Mouse (Mus musculus) hindbrain, embryonic 13.5 days (tissue): ENCODE measurements around the gene Hspb3. TPM values are rescaled to one million over a fixed set of nuclear protein-coding genes. Genes with fewer than 3 reads are reported as not detected.

ENCODE experiments used
- ATAC-seq: fragments of 200-750 bp; cut with Nextera tagmentation; 2 replicates; pipeline ENCODE4 v1.8.0; 2017; ENCODE audit warnings: moderate TSS enrichment; ENCODE audit not compliant: low FRiP score
- H3K27ac ChIP-seq: fragments of 300-500 bp; sonication (generic); 2 replicates; pipeline ENCODE4 v1.5.1; 2015; ENCODE audit warnings: inconsistent platforms, mild to moderate bottlenecking, moderate library complexity
- H3K27me3 ChIP-seq: fragments of 300-500 bp; sonication (generic); 2 replicates; pipeline ENCODE4 v1.6.1; 2015; ENCODE audit warnings: mild to moderate bottlenecking, inconsistent platforms
- H3K36me3 ChIP-seq: fragments of 300-500 bp; sonication (generic); 2 replicates; pipeline ENCODE4 v1.6.1; 2015; ENCODE audit warnings: mild to moderate bottlenecking, inconsistent platforms
- H3K4me1 ChIP-seq: fragments of 300-500 bp; sonication (generic); replicated peaks from 2 replicates; pipeline ENCODE4 v1.6.1; 2015; ENCODE audit warnings: inconsistent platforms
- H3K4me2 ChIP-seq: fragments of 300-500 bp; sonication (generic); 2 replicates; pipeline ENCODE4 v1.6.1; 2015; ENCODE audit warnings: inconsistent platforms, mild to moderate bottlenecking, moderate library complexity
- H3K4me3 ChIP-seq: fragments of 300-500 bp; sonication (generic); 2 replicates; pipeline ENCODE4 v1.5.1; 2015; ENCODE audit warnings: mild to moderate bottlenecking, inconsistent platforms
- H3K9ac ChIP-seq: fragments of 300-500 bp; sonication (generic); 2 replicates; pipeline ENCODE4 v1.6.1; 2015; ENCODE audit warnings: mild to moderate bottlenecking, inconsistent platforms
- H3K9me3 ChIP-seq: fragments of 300-500 bp; sonication (generic); 2 replicates; pipeline ENCODE4 v1.6.1; 2016; ENCODE audit warnings: inconsistent platforms
- WGBS: fragments of 180-500 bp; shearing (Covaris S2); methylation state at CpG from one replicate; pipeline ENCODE4 v1.1.7; 2015; 5-methylcytosine and 5-hydroxymethylcytosine counted together
- polyA plus RNA-seq: library from polyadenylated mRNA; unstranded; fragments of >200 nt; fragmentation: Nextera tagmentation; extraction: Ambion mirVana; gene quantifications from 2 replicates; pipeline ENCODE4 v1.2.1, GENCODE M21; 2015

The Hspb3 gene
- polyA plus RNA-seq, 1 experiment from 2014 or later: not detected

GRCm38 (mm10) chr13:113627601-113628000, 35.9 kb downstream of the Hspb3 start:
- H3K4me1 ChIP-seq: no peaks in the 10 kb centered on the region
- WGBS: 83% methylated on average over 8 of the region's 8 CpGs
- H3K36me3 ChIP-seq: no peaks in the 10 kb centered on the region
- no peaks in the 10 kb centered on the region for H3K27me3 ChIP-seq
- H3K27ac ChIP-seq: no peak overlapping the region
- no peak overlapping the region for H3K4me2 ChIP-seq
- ATAC-seq: no peak
- H3K9me3 ChIP-seq: no peaks in the 10 kb centered on the region
- H3K4me3 ChIP-seq: no peak overlapping the region
- H3K9ac ChIP-seq: no peak overlapping the region

- H3K27me3 ChIP-seq: no peaks in the 10 kb centered on the region
- no peak overlapping the region for H3K4me3 ChIP-seq
- H3K9me3 ChIP-seq: no peaks in the 10 kb centered on the region
- no peak overlapping the region for H3K9ac ChIP-seq
- H3K4me1 ChIP-seq: no peaks in the 10 kb centered on the region
- H3K36me3 ChIP-seq: no peaks in the 10 kb centered on the region
- no peak overlapping the region for H3K4me2 ChIP-seq
- no peak for ATAC-seq
- H3K27ac ChIP-seq: no peak overlapping the region
- WGBS: 86% methylated on average over 8 of the region's 8 CpGs
These were observed 40.6 kb downstream of the Hspb3 start for GRCm38 (mm10) chr13:113622865-113623255.

- Histone ChIP-seq H3K4me2 (no peak overlapping the region), H3K9ac (no peak overlapping the region), H3K9me3 (no peaks in the 10 kb centered on the region), H3K27ac (no peak overlapping the region), H3K36me3 (no peaks in the 10 kb centered on the region), H3K27me3 (no peaks in the 10 kb centered on the region), H3K4me1 (peaks cover 4% of the 10 kb centered on the region), H3K4me3 (no peak overlapping the region)
- WGBS: 66% methylated on average over 11 of the region's 11 CpGs
- no peak for ATAC-seq
These were observed 41.2 kb downstream of the Hspb3 start for GRCm38 (mm10) chr13:113622122-113622864.

- H3K4me2 ChIP-seq: no peak overlapping the region
- H3K36me3 ChIP-seq: no peaks in the 10 kb centered on the region
- 78% methylated on average over 9 of the region's 9 CpGs for WGBS
- peaks cover 3% of the 10 kb centered on the region; the same call in 1 of the 2 replicates for H3K27me3 ChIP-seq
- H3K9ac ChIP-seq: no peak overlapping the region
- no peak overlapping the region for H3K27ac ChIP-seq
- peaks cover 37% of the 10 kb centered on the region for H3K4me1 ChIP-seq
- no peak overlapping the region for H3K4me3 ChIP-seq
- no peaks in the 10 kb centered on the region for H3K9me3 ChIP-seq
- no peak for ATAC-seq
These were observed 44.5 kb downstream of the Hspb3 start for GRCm38 (mm10) chr13:113619003-113619402.

- Histone ChIP-seq H3K27me3 (peaks cover 3% of the 10 kb centered on the region; the same call in 1 of the 2 replicates), H3K4me2 (peak within 1 kb of the TSS; percentile 90), H3K27ac (peak within 1 kb of the TSS; percentile 94), H3K9ac (peak within 1 kb of the TSS; percentile 97), H3K4me1 (peaks cover 45% of the 10 kb centered on the region), H3K4me3 (peak within 1 kb of the TSS; percentile 88), H3K36me3 (no peaks in the 10 kb centered on the region), H3K9me3 (no peaks in the 10 kb centered on the region)
- peak; percentile 94 for ATAC-seq
- whole genome bisulfite sequencing: under 1% methylated on average over 119 of the region's 119 CpGs
These were observed 45.3 kb downstream of the Hspb3 start, which contains the start of gene Snx18 for GRCm38 (mm10) chr13:113617891-113618823. Snx18 (minus strand) TSS chr13:113618564.

GRCm38 (mm10) chr13:113617338-113617890, 46.1 kb downstream of the Hspb3 start:
- peak; percentile 21 for ATAC-seq

GRCm38 (mm10) chr13:113616751-113617337, 46.6 kb downstream of the Hspb3 start:
- H3K4me3 ChIP-seq: peak overlapping the region; percentile 88
- 55% methylated on average over 24 of the region's 24 CpGs for WGBS
- H3K9ac ChIP-seq: peak overlapping the region; percentile 97
- ATAC-seq: 0 out of 2 replicates have a peak, but pooled peaks have one; percentile 2
- H3K27me3 ChIP-seq: peaks cover 3% of the 10 kb centered on the region; the same call in 1 of the 2 replicates
- H3K4me2 ChIP-seq: peak overlapping the region; percentile 90
- H3K4me1 ChIP-seq: peaks cover 58% of the 10 kb centered on the region
- no peaks in the 10 kb centered on the region for H3K9me3 ChIP-seq
- peak overlapping the region; percentile 94; the same call in 1 of the 2 replicates for H3K27ac ChIP-seq
- no peaks in the 10 kb centered on the region for H3K36me3 ChIP-seq

More at GRCm38 (mm10) chr13:113617338-113617890, 46.1 kb downstream of the Hspb3 start:
- Histone ChIP-seq H3K4me2 (peak overlapping the region; percentile 90), H3K9ac (peak overlapping the region; percentile 97), H3K4me1 (peaks cover 53% of the 10 kb centered on the region), H3K27me3 (peaks cover 3% of the 10 kb centered on the region; the same call in 1 of the 2 replicates), H3K27ac (peak overlapping the region; percentile 94), H3K9me3 (no peaks in the 10 kb centered on the region), H3K4me3 (peak overlapping the region; percentile 88), H3K36me3 (no peaks in the 10 kb centered on the region)
- WGBS: 10% methylated on average over 49 of the region's 49 CpGs

GRCm38 (mm10) chr13:113615971-113616671, 47.4 kb downstream of the Hspb3 start:
- H3K4me1 ChIP-seq: peaks cover 65% of the 10 kb centered on the region
- peak overlapping the region; percentile 90 for H3K4me2 ChIP-seq
- 0 out of 2 replicates have a peak overlapping the region, but pooled peaks have one; percentile 8 for H3K27ac ChIP-seq
- no peak for ATAC-seq
- no peaks in the 10 kb centered on the region for H3K36me3 ChIP-seq
- H3K9me3 ChIP-seq: no peaks in the 10 kb centered on the region
- H3K27me3 ChIP-seq: peaks cover 3% of the 10 kb centered on the region; the same call in 1 of the 2 replicates
- WGBS: 9% methylated on average over 8 of the region's 8 CpGs
- peak overlapping the region; percentile 88 for H3K4me3 ChIP-seq
- H3K9ac ChIP-seq: peak overlapping the region; percentile 97

- Histone ChIP-seq H3K9me3 (no peaks in the 10 kb centered on the region), H3K36me3 (no peaks in the 10 kb centered on the region), H3K4me2 (peak overlapping the region; percentile 90), H3K27me3 (peaks cover 3% of the 10 kb centered on the region; the same call in 1 of the 2 replicates), H3K27ac (peak overlapping the region; percentile 8), H3K9ac (peak overlapping the region; percentile 97), H3K4me3 (peak overlapping the region; percentile 88), H3K4me1 (peaks cover 71% of the 10 kb centered on the region)
- WGBS: 2% methylated on average over 10 of the region's 10 CpGs
- ATAC-seq: no peak
These were observed 47.9 kb downstream of the Hspb3 start for GRCm38 (mm10) chr13:113615546-113615941.

GRCm38 (mm10) chr13:113614635-113615545, 48.6 kb downstream of the Hspb3 start:
- ATAC-seq: no peak
- Histone ChIP-seq H3K9me3 (no peaks in the 10 kb centered on the region), H3K4me2 (peak overlapping the region; percentile 90), H3K36me3 (no peaks in the 10 kb centered on the region), H3K27ac (peak overlapping the region; percentile 44; the same call in 1 of the 2 replicates), H3K4me3 (peak overlapping the region; percentile 88), H3K27me3 (peaks cover 3% of the 10 kb centered on the region; the same call in 1 of the 2 replicates), H3K4me1 (peaks cover 77% of the 10 kb centered on the region), H3K9ac (peak overlapping the region; percentile 97)
- 27% methylated on average over 24 of the region's 24 CpGs for WGBS
